Mouse (Mus musculus) heart, embryonic 14.5 days (tissue): Measurements from ENCODE around the gene Lzts3. TPM values are rescaled to one million over a fixed set of nuclear protein-coding genes. Genes with fewer than 3 reads are reported as not detected.
"Not testable (repeated sequence)": the region's sequence is repeated elsewhere in the genome, so short reads cannot be mapped to it uniquely, and the experiment has no call there.

Source experiments
- ATAC-seq: fragments of 200-750 bp; cut with Nextera tagmentation; 2 replicates; pipeline ENCODE4 v1.8.0; 2017; ENCODE audit warnings: low read depth, moderate TSS enrichment; ENCODE audit not compliant: insufficient number of reproducible peaks, insufficient read depth, low FRiP score
- H3K27ac ChIP-seq, 2 experiments: fragments of 200-500 bp in 1 of 2; fragments of 300-500 bp in 1 of 2; sonication (generic) in 1 of 2; replicated peaks in 1 of 2; 2 replicates each; pipeline ENCODE4 v1.5.1; 2012 to 2014; ENCODE audit warnings: low read depth in 2 of 2, low read length in 2 of 2, control low read depth in 1 of 2, mild to moderate bottlenecking in 1 of 2, mixed read lengths in 1 of 2; ENCODE audit not compliant: control insufficient read depth in 1 of 2, insufficient read depth in 1 of 2
- H3K27me3 ChIP-seq: fragments of 300-500 bp; sonication (generic); 2 replicates; pipeline ENCODE4 v1.6.1; 2014; ENCODE audit warnings: mild to moderate bottlenecking, low read length, control low read depth; ENCODE audit not compliant: control insufficient read depth, insufficient read depth
- H3K36me3 ChIP-seq: fragments of 300-500 bp; sonication (generic); 2 replicates; pipeline ENCODE4 v1.6.1; 2014; ENCODE audit warnings: mild to moderate bottlenecking, control low read depth, low read length, mixed read lengths; ENCODE audit not compliant: control insufficient read depth, insufficient read depth
- H3K4me1 ChIP-seq, 2 experiments: fragments of 200-500 bp in 1 of 2; fragments of 300-500 bp in 1 of 2; sonication (generic) in 1 of 2; 2 replicates each; pipeline ENCODE4 v1.6.1; 2012 to 2014; ENCODE audit warnings: low read length in 2 of 2, control low read depth in 1 of 2, mixed read lengths in 1 of 2; ENCODE audit not compliant: control insufficient read depth in 2 of 2, insufficient read depth in 2 of 2
- H3K4me2 ChIP-seq: fragments of 300-500 bp; sonication (generic); 2 replicates; pipeline ENCODE4 v1.6.1; 2014; ENCODE audit warnings: mild to moderate bottlenecking, low read length
- H3K4me3 ChIP-seq, 2 experiments: fragments of 200-500 bp in 1 of 2; fragments of 300-500 bp in 1 of 2; sonication (generic) in 1 of 2; 2 replicates each; pipeline ENCODE4 v1.5.1; 2012 to 2014; ENCODE audit warnings: low read length in 2 of 2, mild to moderate bottlenecking in 2 of 2, control low read depth in 1 of 2, low read depth in 1 of 2, moderate library complexity in 1 of 2; ENCODE audit not compliant: control insufficient read depth in 1 of 2, insufficient read depth in 1 of 2
- H3K9ac ChIP-seq: fragments of 300-500 bp; sonication (generic); 2 replicates; pipeline ENCODE4 v1.6.1; 2014; ENCODE audit warnings: mild to moderate bottlenecking, low read length
- H3K9me3 ChIP-seq: fragments of 300-500 bp; sonication (generic); 2 replicates; pipeline ENCODE4 v1.6.1; 2016; ENCODE audit warnings: low read length, control low read depth; ENCODE audit not compliant: control insufficient read depth
- WGBS: fragments of 180-500 bp; shearing (Covaris S2); extraction: QIAGEN DNeasy Blood & Tissue Kit; methylation state at CpG from one replicate; pipeline ENCODE4 v1.1.7; 2014; 5-methylcytosine and 5-hydroxymethylcytosine counted together
- polyA plus RNA-seq: library from polyadenylated mRNA; unstranded; fragments of >200 nt; fragmentation: Nextera tagmentation; extraction: Ambion mirVana; gene quantifications from 2 replicates; pipeline ENCODE4 v1.2.1, GENCODE M21; 2014

Lzts3 gene
- polyA plus RNA-seq, 1 experiment from 2014 or later, result 0.80 TPM

DNA sequence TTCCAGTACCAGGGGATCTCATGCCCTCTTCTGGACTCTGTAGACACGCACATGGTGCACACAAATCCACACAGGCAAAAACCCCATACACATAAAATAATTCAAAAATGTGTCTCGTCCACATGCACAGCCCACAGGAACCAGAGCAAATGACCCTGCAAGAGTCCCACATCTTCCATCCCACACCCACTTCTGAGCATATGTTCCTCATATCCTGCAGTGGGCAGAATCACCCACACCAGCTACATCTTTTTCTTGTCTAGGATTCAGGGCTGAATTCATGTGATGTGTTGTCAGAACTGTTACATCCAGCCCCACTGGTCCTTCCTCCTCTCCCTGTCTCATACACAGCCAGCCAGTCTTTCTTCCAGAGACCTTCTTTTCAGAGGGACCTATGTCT is 10.7 kb upstream of the Lzts3 start:
- WGBS, result 86% methylated on average over 2 of the region's 2 CpGs
- Histone ChIP-seq H3K4me1 (no peaks in the 10 kb centered on the region), H3K4me2 (no peak overlapping the region), H3K9me3 (no peaks in the 10 kb centered on the region), H3K27ac (no peak overlapping the region), H3K9ac (no peak overlapping the region), H3K27me3 (no peaks in the 10 kb centered on the region), H3K36me3 (peaks cover 72% of the 10 kb centered on the region), H3K4me3 (no peak overlapping the region)
- ATAC-seq, result no peak

DNA sequence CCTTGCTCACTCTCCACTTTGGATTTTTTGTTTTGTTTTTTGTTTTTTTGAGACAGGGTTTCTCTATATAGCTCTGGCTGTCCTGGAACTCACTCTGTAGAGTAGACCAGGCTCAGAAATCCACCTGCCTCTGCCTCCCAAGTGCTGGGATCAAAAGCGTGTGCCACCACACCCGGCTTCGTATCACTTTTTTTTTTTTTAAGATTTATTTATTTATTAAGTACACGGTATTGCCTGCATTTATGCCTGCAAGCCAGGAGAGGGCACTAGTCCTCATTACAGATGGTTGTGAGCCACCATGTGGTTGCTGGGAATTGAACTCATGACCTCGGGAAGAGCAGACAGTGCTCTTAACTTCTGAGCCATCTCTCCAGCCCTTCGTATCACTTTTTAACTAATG is 6.4 kb upstream of the Lzts3 start:
- not testable (repeated sequence) for ATAC-seq
- 78% methylated on average over 6 of the region's 6 CpGs for WGBS

DNA sequence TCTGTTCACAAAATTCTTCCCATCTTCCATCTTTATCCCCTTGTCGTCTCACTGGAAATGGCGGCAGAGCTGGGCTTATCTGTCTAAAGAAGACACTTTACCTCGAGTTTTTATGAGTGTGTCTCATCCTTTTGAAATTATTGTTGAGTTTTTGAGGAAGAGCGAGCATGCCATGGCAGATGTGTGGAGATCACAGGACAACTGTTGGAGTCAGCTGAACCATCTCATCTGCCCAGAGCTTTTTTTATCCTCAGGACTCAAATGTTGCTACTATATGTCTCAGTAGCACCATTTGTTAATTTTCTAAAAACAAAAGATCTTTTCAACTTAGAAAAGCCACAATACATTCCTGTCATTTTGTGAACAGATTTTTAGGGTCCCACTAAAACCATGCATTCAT is 2.6 kb upstream of the Lzts3 start:
- WGBS, result 72% methylated on average over 4 of the region's 4 CpGs

More for the DNA sequence above, 6.4 kb upstream of the Lzts3 start:
- not testable (repeated sequence) for H3K4me1 ChIP-seq, H3K4me2 ChIP-seq, H3K27me3 ChIP-seq, H3K4me3 ChIP-seq, H3K9me3 ChIP-seq, H3K27ac ChIP-seq, H3K9ac ChIP-seq
- H3K36me3 ChIP-seq, result peaks cover 30% of the 10 kb centered on the region

DNA sequence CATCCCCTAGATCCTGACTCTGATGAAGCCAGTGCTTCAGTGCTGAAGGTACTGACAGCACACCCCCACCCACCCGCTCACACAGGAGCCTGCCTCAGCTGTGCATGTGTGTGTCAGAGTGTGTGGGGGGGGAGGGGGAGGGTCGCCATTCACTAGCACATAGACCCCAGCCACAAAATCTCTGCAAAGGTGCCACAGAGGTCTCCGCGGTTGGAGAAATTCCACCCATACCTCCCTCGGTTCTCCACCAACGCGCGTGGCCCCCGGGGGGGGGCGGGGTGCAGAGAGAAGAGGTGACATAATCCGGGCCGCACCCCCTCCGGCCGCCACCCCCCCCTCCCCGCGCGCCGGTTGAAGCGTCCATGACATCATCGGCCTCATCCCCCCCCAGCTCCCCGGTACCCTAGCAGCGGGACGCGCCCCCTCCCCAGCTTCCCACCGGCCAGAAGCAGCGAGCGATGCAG is 374 bp downstream of the Lzts3 start:
- Histone ChIP-seq H3K27me3 (peaks cover 25% of the 10 kb centered on the region), H3K4me2 (peak overlapping the region; percentile 99), H3K4me3 (peak overlapping the region; percentile 64 to 82), H3K9ac (peak overlapping the region; percentile 80), H3K36me3 (no peaks in the 10 kb centered on the region), H3K4me1 (peaks cover 3 to 4% of the 10 kb centered on the region in 2 experiments; a peak in 2 of 4 replicates), H3K27ac (no peak overlapping the region), H3K9me3 (no peaks in the 10 kb centered on the region)
- under 1% methylated on average over 14 of the region's 27 CpGs for WGBS
- ATAC-seq, result peak; percentile 37

More for the DNA sequence above, 2.6 kb upstream of the Lzts3 start:
- Histone ChIP-seq H3K9me3 (no peaks in the 10 kb centered on the region), H3K9ac (no peak overlapping the region), H3K27ac (no peak overlapping the region), H3K27me3 (peaks cover 4% of the 10 kb centered on the region; the same call in 1 of the 2 replicates), H3K4me1 (peaks cover 3 to 4% of the 10 kb centered on the region in 2 experiments; a peak in 2 of 4 replicates), H3K4me2 (no peak overlapping the region), H3K4me3 (no peak overlapping the region), H3K36me3 (peaks cover 5% of the 10 kb centered on the region; the same call in 1 of the 2 replicates)
- ATAC-seq, result no peak

DNA sequence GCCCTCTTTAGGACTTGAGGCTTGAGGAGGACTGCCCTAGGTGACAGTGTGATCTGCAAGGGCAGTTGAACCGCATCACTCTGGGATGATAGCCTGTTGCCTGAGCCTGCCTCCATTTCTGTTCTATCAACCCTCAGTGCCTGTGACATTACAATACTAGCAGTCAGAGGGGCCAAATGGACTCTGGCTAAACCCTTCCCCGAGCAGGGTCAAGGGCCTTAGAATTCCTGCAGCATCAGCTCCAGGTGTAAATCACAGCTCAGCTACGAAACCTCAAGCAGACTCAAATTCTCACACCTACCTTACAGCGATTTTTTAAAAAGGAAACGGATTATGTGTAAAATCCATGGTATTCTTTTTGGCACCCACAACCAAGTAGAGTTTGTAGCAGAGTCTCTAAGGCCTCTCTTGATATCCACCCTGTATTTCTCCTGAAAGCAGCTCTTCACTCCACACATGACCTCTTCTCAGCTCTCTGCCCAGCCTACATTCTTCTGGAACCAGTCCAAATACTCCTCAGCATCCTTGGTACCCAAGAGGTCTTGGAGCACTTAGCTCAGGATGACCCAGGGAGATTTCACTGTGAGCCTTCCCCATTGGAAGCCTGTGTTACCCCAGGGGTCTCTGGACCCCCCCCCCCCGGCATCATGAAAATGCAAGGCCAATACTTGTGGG is 1.1 kb downstream of the Lzts3 start:
- Histone ChIP-seq H3K36me3 (no peaks in the 10 kb centered on the region), H3K4me2 (peak overlapping the region; percentile 99; the same call in 1 of the 2 replicates), H3K4me3 (0 out of 4 replicates have a peak overlapping the region, but pooled peaks of 1 of the 2 experiments have one; percentile 64), H3K9me3 (no peaks in the 10 kb centered on the region), H3K4me1 (peaks cover 3 to 4% of the 10 kb centered on the region in 2 experiments; a peak in 2 of 4 replicates), H3K27ac (no peak overlapping the region), H3K27me3 (peaks cover 32% of the 10 kb centered on the region), H3K9ac (no peak overlapping the region)
- 64% methylated on average over 6 of the region's 6 CpGs for WGBS
- no peak for ATAC-seq

DNA sequence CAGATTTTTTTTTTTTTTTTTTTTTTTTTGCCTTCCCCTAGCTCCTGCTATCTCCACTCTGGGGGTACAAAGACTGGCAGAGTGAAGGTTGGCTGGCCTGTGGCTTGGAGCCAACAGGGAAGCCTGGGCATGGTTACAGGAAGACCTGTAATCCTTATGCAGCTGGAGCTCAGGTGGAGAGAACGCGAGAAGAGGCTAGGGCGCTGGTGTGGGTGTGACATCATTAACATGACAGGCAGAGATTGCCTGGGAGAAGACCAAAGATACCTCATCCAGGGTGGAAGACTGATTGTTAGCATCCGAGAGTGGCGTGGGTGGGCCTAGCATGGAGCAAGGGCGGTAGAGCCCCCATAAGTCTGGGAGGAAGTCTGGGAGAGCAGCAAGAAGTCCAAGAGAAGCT is 3.3 kb downstream of the Lzts3 start:
- Histone ChIP-seq H3K36me3 (no peaks in the 10 kb centered on the region), H3K9me3 (no peaks in the 10 kb centered on the region), H3K9ac (no peak overlapping the region), H3K4me2 (no peak overlapping the region), H3K27ac (no peak overlapping the region), H3K4me1 (peaks cover 10 to 23% of the 10 kb centered on the region in 2 experiments; a peak in 3 of 4 replicates), H3K27me3 (peaks cover 54% of the 10 kb centered on the region), H3K4me3 (no peak overlapping the region)
- WGBS, result 70% methylated on average over 6 of the region's 6 CpGs
- no peak for ATAC-seq

DNA sequence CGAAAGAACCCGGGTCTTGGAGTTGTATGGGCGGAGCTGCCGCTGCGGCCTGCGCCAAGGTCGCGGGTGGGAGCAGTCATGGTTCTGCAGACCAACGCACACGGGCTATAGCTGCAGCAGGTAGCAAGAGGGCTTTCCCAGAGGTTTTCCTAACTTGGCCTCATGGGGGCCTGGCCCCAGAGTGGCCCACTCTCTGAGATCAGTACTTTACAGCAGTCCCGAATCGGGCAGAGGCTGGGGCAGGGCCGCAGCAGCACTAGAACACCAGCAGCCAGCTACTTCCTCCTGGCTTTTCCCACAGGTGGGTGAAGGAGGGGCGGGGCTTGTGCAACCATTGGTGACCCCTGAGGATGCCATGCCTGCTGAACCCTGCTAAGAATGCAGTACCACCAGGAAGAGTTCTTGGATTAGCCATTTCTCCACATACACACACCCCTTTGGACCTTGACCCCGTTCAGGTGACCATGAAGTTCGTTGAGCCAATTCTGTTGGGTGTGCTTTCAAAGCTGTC is 4.4 kb downstream of the Lzts3 start:
- Histone ChIP-seq H3K36me3 (no peaks in the 10 kb centered on the region), H3K9ac (no peak overlapping the region), H3K4me1 (peaks cover 10 to 23% of the 10 kb centered on the region in 2 experiments; a peak in 3 of 4 replicates), H3K9me3 (no peaks in the 10 kb centered on the region), H3K27me3 (peaks cover 65% of the 10 kb centered on the region), H3K4me2 (no peak overlapping the region), H3K27ac (no peak overlapping the region), H3K4me3 (no peak overlapping the region)
- WGBS, result 28% methylated on average over 16 of the region's 16 CpGs
- ATAC-seq, result no peak
